Mouse (Mus musculus) ES-Bruce4 (cell line): ENCODE data around the gene Cryzl2.

Experiments
- EP300 ChIP-seq: IDR thresholded peaks from 2 replicates; pipeline ENCODE4 v1.6.1; 2011; ENCODE audit warnings: low read depth, low read length; ENCODE audit not compliant: insufficient read depth
- POLR2A ChIP-seq: IDR thresholded peaks from one replicate; pipeline ENCODE4 v1.8.1; 2011; ENCODE audit warnings: low read length; ENCODE audit not compliant: insufficient read depth

GRCm38 (mm10) chr1:157439973-157440641, 18.3 kb upstream of the Cryzl2 start:
- TF ChIP-seq EP300 = no peak
- no peak for TF ChIP-seq POLR2A
